Mouse (Mus musculus): ENCODE results near the gene Gpc1. TPM values are rescaled to one million over a fixed set of nuclear protein-coding genes. Genes with fewer than 3 reads are reported as not detected.

Gene Gpc1
- polyA plus RNA-seq, 1 experiment from 2014 or later: 41.8 TPM

DNA sequence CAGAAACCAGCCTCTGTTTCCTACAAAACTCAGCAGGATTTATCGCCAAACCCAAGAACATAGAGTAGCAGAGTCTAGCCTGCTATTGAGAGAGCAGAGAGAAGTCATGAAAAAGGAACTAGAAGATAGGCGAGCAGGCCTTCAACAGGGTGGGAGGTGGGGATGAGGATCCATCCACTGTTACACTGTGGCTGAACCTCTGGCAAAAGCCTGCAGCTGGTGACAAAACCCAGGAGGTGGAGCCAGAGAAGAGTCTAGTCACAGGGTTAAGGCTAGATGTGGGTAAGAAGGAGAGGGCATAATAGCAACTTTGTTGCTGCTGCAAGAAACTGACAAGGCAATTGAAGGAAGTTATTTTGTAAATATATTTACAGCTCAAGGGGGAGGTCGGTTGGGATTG is 10.0 kb downstream of the Gpc1 start:
- H3K27ac ChIP-seq (ENCODE audit: low read depth, low read length): no peak overlapping the region
- no peak overlapping the region for H3K9ac ChIP-seq (ENCODE audit: low read length)
- no peaks in the 10 kb centered on the region for H3K9me3 ChIP-seq (ENCODE audit: control insufficient read depth, low read length)
- no peak for ATAC-seq (ENCODE audit: low FRiP score)
- no peaks in the 10 kb centered on the region for H3K4me1 ChIP-seq (ENCODE audit: control insufficient read depth, insufficient read depth, low read length)
- DNase-seq (ENCODE audit: low spot score, missing footprints): no peak
- no peaks in the 10 kb centered on the region for H3K36me3 ChIP-seq (ENCODE audit: control insufficient read depth, insufficient read depth, low read length)
- H3K4me3 ChIP-seq (ENCODE audit: low read depth, low read length): no peak overlapping the region
- H3K27me3 ChIP-seq (ENCODE audit: control insufficient read depth, insufficient read depth, low read length): no peaks in the 10 kb centered on the region
- WGBS: 87% methylated on average over 3 of the region's 3 CpGs
- no peak overlapping the region for H3K4me2 ChIP-seq

DNA sequence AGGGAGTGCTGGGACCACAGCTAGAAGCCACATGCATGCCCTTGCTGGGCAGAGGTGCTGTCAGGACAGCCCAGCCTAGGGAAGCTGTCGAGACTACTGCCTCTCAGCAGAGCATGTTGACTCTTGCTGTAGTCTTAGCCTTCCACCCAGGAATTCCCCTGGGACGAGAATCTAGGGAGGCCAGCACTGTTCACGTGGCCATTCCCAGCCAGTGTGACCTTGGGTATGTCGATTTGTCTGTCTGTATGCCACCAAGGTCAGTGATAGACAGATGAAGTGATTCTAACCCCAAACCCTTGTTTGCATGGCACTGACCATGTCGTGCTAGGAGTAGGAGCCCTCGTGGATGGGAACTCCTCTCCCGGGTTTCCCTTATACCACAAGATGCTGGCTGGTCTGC is 14.4 kb downstream of the Gpc1 start:
- no peaks in the 10 kb centered on the region for H3K9me3 ChIP-seq (ENCODE audit: control insufficient read depth, low read length)
- WGBS: 82% methylated on average over 7 of the region's 7 CpGs
- DNase-seq (ENCODE audit: low spot score, missing footprints) (no peak), ATAC-seq (ENCODE audit: low FRiP score) (no peak)
- no peaks in the 10 kb centered on the region for H3K27me3 ChIP-seq (ENCODE audit: control insufficient read depth, insufficient read depth, low read length)
- H3K4me3 ChIP-seq (ENCODE audit: low read depth, low read length): no peak overlapping the region
- no peak overlapping the region for H3K4me2 ChIP-seq
- no peak overlapping the region for H3K27ac ChIP-seq (ENCODE audit: low read depth, low read length)
- no peaks in the 10 kb centered on the region for H3K36me3 ChIP-seq (ENCODE audit: control insufficient read depth, insufficient read depth, low read length)
- H3K9ac ChIP-seq (ENCODE audit: low read length): no peak overlapping the region
- H3K4me1 ChIP-seq (ENCODE audit: control insufficient read depth, insufficient read depth, low read length): peaks cover 26% of the 10 kb centered on the region

DNA sequence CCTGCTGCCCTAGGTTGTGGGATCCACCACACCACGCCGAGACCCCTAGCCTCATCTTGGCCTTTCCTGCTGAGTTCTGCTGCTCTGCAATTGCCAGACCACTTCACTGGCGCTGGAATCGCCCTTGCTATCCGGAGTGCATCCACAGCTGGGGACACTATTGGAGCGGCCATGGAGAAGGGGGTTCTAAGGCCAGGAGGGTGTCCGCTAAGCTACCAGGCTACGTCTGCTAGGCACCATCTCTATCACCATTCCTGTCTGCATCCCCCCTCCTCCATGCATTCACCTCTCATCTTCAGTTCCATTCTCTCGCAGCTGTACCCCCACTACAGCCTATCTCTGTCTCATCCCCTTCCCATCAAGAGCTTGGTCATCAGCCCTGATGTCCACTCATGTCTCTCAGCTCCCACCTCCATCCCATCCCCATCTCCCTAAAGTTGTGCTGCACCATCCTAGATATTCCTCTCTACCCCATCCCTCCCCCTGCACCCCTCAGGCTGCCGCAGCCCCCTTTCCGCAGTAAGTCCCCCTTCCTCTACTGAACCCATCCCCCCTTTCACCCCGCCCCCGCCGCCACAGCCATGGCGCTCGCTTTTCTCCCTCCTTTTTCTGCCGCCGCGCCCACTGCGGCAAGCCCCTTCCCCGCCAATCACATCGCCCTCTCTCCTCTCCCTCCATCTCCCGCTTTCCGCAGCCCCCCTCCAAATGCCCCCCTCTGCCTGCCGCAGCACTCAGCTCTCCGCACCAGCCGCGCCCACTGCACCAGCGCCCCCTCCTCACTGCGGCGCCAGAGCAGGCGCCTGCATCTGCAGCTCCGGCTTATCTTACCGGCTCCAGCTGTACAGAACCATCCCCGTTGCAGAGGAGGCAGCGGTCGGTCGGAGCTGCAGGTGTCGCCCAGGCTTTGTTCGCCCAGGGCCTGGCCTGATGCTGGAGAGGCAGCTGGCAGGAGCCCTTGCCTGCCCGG is 16.7 kb downstream of the Gpc1 start:
- H3K4me3 ChIP-seq (ENCODE audit: low read depth, low read length): peak overlapping the region; percentile 26
- no peaks in the 10 kb centered on the region for H3K27me3 ChIP-seq (ENCODE audit: control insufficient read depth, insufficient read depth, low read length)
- H3K27ac ChIP-seq (ENCODE audit: low read depth, low read length): peak overlapping the region; percentile 63
- peak overlapping the region; percentile 49 for H3K4me2 ChIP-seq
- H3K36me3 ChIP-seq (ENCODE audit: control insufficient read depth, insufficient read depth, low read length): peaks cover under 1% of the 10 kb centered on the region; the same call in 1 of the 2 replicates
- H3K9me3 ChIP-seq (ENCODE audit: control insufficient read depth, low read length): no peaks in the 10 kb centered on the region
- DNase-seq (ENCODE audit: low spot score, missing footprints) (peak; percentile 95), ATAC-seq (ENCODE audit: low FRiP score) (peak; percentile 85)
- WGBS: 4% methylated on average over 37 of the region's 41 CpGs
- peaks cover 26% of the 10 kb centered on the region for H3K4me1 ChIP-seq (ENCODE audit: control insufficient read depth, insufficient read depth, low read length)
- H3K9ac ChIP-seq (ENCODE audit: low read length): peak overlapping the region; percentile 59

DNA sequence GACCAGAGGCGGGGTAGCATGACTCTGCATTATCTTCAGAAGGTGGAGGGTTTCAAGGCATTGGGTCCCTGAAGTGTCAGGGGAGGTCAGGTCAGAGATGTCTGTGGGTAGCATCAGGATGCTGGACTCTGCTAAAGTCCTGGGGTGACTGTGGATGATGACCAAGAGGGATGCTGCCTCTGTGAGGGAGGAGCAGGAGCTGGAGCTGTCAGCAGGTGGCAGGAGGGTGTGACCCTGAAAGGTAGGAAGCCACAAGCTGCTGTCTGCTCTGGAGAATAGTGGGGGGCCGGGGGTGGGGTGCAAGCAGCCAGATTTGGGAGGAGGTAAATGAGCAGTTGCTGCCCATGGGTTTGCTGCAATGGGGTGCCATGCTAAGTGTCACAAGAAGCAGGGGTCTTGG is 18.0 kb downstream of the Gpc1 start:
- 74% methylated on average over 2 of the region's 2 CpGs for WGBS
- H3K27me3 ChIP-seq (ENCODE audit: control insufficient read depth, insufficient read depth, low read length): no peaks in the 10 kb centered on the region
- H3K9ac ChIP-seq (ENCODE audit: low read length): peak overlapping the region; percentile 59; the same call in 1 of the 2 replicates
- DNase-seq (ENCODE audit: low spot score, missing footprints) (no peak), ATAC-seq (ENCODE audit: low FRiP score) (no peak)
- H3K9me3 ChIP-seq (ENCODE audit: control insufficient read depth, low read length): no peaks in the 10 kb centered on the region
- peaks cover 3% of the 10 kb centered on the region for H3K36me3 ChIP-seq (ENCODE audit: control insufficient read depth, insufficient read depth, low read length)
- H3K27ac ChIP-seq (ENCODE audit: low read depth, low read length): 0 out of 2 replicates have a peak overlapping the region, but pooled peaks have one; percentile 63
- peaks cover 26% of the 10 kb centered on the region for H3K4me1 ChIP-seq (ENCODE audit: control insufficient read depth, insufficient read depth, low read length)
- peak overlapping the region; percentile 49 for H3K4me2 ChIP-seq
- H3K4me3 ChIP-seq (ENCODE audit: low read depth, low read length): peak overlapping the region; percentile 26; the same call in 1 of the 2 replicates

DNA sequence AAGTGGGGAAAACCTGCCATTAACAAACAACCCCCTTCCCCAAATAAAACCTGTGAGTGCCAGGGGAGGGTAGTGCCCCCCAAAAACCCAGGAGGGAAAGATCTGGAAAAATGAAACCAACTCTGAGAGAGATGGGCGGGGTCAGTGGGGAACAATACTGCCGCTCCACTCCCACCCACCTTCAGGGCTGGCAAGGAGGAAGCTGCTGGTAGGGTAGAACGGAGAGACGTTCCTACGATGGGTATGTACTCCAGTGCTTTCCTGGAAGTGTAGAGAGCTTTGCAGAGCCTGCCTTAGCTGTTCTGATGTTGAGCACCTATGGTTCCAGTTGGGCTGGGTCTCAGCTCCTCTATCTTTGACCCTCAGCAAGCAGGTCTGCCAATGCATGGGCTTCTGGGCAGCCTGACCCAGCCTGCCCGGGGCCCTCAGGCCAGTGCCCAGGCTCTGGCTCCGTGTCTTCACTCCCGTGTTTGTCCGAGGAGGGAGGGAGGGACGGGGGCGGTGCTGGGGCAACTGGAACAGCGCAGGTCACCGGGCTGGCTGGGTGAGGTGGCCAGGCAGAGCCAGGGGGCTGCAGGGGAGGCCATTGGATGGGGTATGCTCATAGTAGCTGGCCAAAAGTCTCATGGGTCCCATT is 18.6 kb downstream of the Gpc1 start:
- Histone ChIP-seq H3K27me3 (ENCODE audit: control insufficient read depth, insufficient read depth, low read length) (no peaks in the 10 kb centered on the region), H3K36me3 (ENCODE audit: control insufficient read depth, insufficient read depth, low read length) (peaks cover 8% of the 10 kb centered on the region), H3K4me2 (peak overlapping the region; percentile 49), H3K9ac (ENCODE audit: low read length) (no peak overlapping the region), H3K4me3 (ENCODE audit: low read depth, low read length) (no peak overlapping the region), H3K9me3 (ENCODE audit: control insufficient read depth, low read length) (no peaks in the 10 kb centered on the region), H3K27ac (ENCODE audit: low read depth, low read length) (no peak overlapping the region), H3K4me1 (ENCODE audit: control insufficient read depth, insufficient read depth, low read length) (peaks cover 26% of the 10 kb centered on the region)
- no peak for ATAC-seq (ENCODE audit: low FRiP score)
- DNase-seq (ENCODE audit: low spot score, missing footprints): no peak
- WGBS: 63% methylated on average over 13 of the region's 13 CpGs

DNA sequence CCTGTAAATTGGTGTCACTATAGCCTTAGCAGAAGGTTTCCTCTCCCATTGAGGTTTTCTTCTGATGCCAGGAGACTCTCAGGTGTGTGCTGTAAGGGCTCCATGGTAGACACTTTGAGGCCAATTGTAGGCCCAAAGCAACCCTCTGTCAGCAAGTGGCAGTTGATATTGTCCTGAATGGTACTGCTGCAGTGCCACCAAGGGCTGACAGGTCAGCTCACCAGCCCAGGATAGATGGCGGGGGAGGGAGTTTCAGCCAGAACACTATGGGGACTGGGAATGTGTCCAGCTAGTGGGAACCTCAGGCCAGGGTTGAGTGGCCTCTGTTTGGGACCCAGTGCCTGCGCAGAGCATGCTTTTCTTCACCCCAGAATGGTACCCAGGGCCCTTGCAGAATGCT is 21.0 kb downstream of the Gpc1 start:
- no peak overlapping the region for H3K27ac ChIP-seq (ENCODE audit: low read depth, low read length)
- 93% methylated on average over 2 of the region's 2 CpGs for WGBS
- no peak overlapping the region for H3K4me2 ChIP-seq
- no peak for ATAC-seq (ENCODE audit: low FRiP score)
- H3K36me3 ChIP-seq (ENCODE audit: control insufficient read depth, insufficient read depth, low read length): peaks cover 23% of the 10 kb centered on the region
- no peak overlapping the region for H3K4me3 ChIP-seq (ENCODE audit: low read depth, low read length)
- H3K9me3 ChIP-seq (ENCODE audit: control insufficient read depth, low read length): no peaks in the 10 kb centered on the region
- peaks cover 18% of the 10 kb centered on the region for H3K4me1 ChIP-seq (ENCODE audit: control insufficient read depth, insufficient read depth, low read length)
- no peak overlapping the region for H3K9ac ChIP-seq (ENCODE audit: low read length)
- H3K27me3 ChIP-seq (ENCODE audit: control insufficient read depth, insufficient read depth, low read length): no peaks in the 10 kb centered on the region
- DNase-seq (ENCODE audit: low spot score, missing footprints): no peak

DNA sequence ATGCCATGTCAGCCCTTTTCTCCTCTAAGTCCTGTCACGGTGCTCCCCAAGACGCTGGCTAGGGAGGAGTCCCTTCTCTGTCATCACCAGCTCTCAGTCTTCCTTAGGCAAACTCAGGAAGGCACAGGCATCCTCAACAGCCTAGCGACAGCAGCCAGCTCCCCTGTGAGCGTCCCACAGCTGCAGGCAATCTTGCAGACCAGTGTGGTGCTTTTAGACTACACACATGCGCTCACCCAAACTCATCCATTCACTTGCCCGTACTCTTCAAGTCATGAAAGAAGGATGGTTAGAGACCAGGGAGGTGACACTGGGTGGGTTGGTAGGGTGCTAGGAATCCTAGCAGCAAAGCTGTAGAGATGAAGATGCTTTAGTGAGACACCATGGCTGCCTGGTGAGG is 30.1 kb downstream of the Gpc1 start:
- H3K9ac ChIP-seq (ENCODE audit: low read length): no peak overlapping the region
- no peak for DNase-seq (ENCODE audit: low spot score, missing footprints)
- H3K4me1 ChIP-seq (ENCODE audit: control insufficient read depth, insufficient read depth, low read length): no peaks in the 10 kb centered on the region
- no peak overlapping the region for H3K4me2 ChIP-seq
- 79% methylated on average over 6 of the region's 6 CpGs for WGBS
- H3K27me3 ChIP-seq (ENCODE audit: control insufficient read depth, insufficient read depth, low read length): no peaks in the 10 kb centered on the region
- H3K9me3 ChIP-seq (ENCODE audit: control insufficient read depth, low read length): no peaks in the 10 kb centered on the region
- peaks cover 24% of the 10 kb centered on the region for H3K36me3 ChIP-seq (ENCODE audit: control insufficient read depth, insufficient read depth, low read length)
- no peak overlapping the region for H3K4me3 ChIP-seq (ENCODE audit: low read depth, low read length)
- ATAC-seq (ENCODE audit: low FRiP score): no peak
- H3K27ac ChIP-seq (ENCODE audit: low read depth, low read length): no peak overlapping the region

DNA sequence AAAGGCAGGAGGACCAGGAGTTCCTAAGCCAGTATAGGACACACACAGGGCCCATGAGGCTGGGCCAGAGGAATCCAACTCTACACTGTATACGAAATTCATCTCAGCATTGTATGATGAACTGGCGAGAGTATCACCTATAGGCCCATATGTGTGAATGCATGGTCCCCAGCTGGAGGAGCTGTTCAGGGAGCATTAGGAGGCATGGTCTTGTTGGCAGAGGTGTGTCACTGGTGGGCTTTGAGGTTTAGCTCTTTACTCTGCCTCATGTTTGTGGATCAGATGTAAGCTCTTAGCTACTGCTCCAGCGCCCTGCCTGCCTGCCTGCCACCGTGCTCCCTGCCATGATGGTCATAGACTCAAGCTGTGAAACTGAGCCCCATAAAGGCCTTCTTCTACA is 31.8 kb downstream of the Gpc1 start:
- Histone ChIP-seq H3K4me1 (ENCODE audit: control insufficient read depth, insufficient read depth, low read length) (no peaks in the 10 kb centered on the region), H3K27me3 (ENCODE audit: control insufficient read depth, insufficient read depth, low read length) (no peaks in the 10 kb centered on the region), H3K4me3 (ENCODE audit: low read depth, low read length) (no peak overlapping the region), H3K9me3 (ENCODE audit: control insufficient read depth, low read length) (no peaks in the 10 kb centered on the region), H3K36me3 (ENCODE audit: control insufficient read depth, insufficient read depth, low read length) (peaks cover 9% of the 10 kb centered on the region), H3K4me2 (no peak overlapping the region), H3K27ac (ENCODE audit: low read depth, low read length) (no peak overlapping the region), H3K9ac (ENCODE audit: low read length) (no peak overlapping the region)
- no peak for ATAC-seq (ENCODE audit: low FRiP score)
- 83% methylated on average over 4 of the region's 4 CpGs for WGBS
- no peak for DNase-seq (ENCODE audit: low spot score, missing footprints)

DNA sequence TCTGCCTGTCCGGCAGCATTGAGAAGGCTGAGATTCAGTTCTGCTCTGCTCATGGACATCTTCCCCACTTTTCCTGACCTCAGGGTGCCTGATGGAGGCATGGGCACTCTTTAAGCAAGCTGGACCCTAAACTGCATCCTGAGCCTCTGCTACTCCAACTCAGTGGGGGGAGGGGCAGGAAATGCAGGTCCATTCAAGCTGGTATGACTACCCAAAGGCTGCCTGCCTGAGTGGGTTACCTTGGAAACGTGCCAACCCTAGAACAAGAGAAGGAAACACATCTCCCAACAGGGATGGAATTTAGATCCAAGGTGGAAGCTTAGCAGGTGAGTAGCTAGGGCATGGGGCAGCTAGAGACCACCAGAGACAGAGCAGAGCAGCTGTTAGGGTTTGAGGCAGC is 34.7 kb downstream of the Gpc1 start:
- Histone ChIP-seq H3K9ac (ENCODE audit: low read length) (no peak overlapping the region), H3K4me2 (no peak overlapping the region), H3K4me3 (ENCODE audit: low read depth, low read length) (no peak overlapping the region), H3K36me3 (ENCODE audit: control insufficient read depth, insufficient read depth, low read length) (no peaks in the 10 kb centered on the region), H3K27ac (ENCODE audit: low read depth, low read length) (no peak overlapping the region), H3K9me3 (ENCODE audit: control insufficient read depth, low read length) (no peaks in the 10 kb centered on the region), H3K4me1 (ENCODE audit: control insufficient read depth, insufficient read depth, low read length) (no peaks in the 10 kb centered on the region), H3K27me3 (ENCODE audit: control insufficient read depth, insufficient read depth, low read length) (no peaks in the 10 kb centered on the region)
- 79% methylated on average over 2 of the region's 2 CpGs for WGBS
- no peak for ATAC-seq (ENCODE audit: low FRiP score)
- no peak for DNase-seq (ENCODE audit: low spot score, missing footprints)
